Mouse (Mus musculus) lung, postnatal 10 days (tissue): Measurements from ENCODE around the gene Dapl1.

ENCODE experiments used
- DNase-seq: peaks from one replicate; pipeline ENCODE4 v3.0.0; 2021

The Dapl1 gene

GRCm38 (mm10) chr2:59484438-59484837 is at the start of gene Dapl1:
Gene Dapl1 (plus strand): TSS chr2:59484653.
- DNase-seq, result no peak

GRCm38 (mm10) chr2:59434820-59435219 is 49.6 kb upstream of the Dapl1 start:
- no peak for DNase-seq

GRCm38 (mm10) chr2:59437684-59438393 is 46.6 kb upstream of the Dapl1 start:
- DNase-seq, result peak; percentile 85

GRCm38 (mm10) chr2:59438479-59438935 is 45.9 kb upstream of the Dapl1 start:
- DNase-seq, result peak; percentile 87

GRCm38 (mm10) chr2:59439824-59440223 is 44.6 kb upstream of the Dapl1 start:
- DNase-seq, result no peak

- DNase-seq, result peak; percentile 73
Observed at GRCm38 (mm10) chr2:59440481-59440880, 44.0 kb upstream of the Dapl1 start.

GRCm38 (mm10) chr2:59441681-59442080 is 42.8 kb upstream of the Dapl1 start:
- DNase-seq, result no peak

- DNase-seq, result no peak
Observed at GRCm38 (mm10) chr2:59446671-59447070, 37.8 kb upstream of the Dapl1 start.

- DNase-seq, result no peak
Observed at GRCm38 (mm10) chr2:59447712-59448111, 36.7 kb upstream of the Dapl1 start.

- no peak for DNase-seq
Observed at GRCm38 (mm10) chr2:59448516-59448915, 35.9 kb upstream of the Dapl1 start.

- no peak for DNase-seq
Observed at GRCm38 (mm10) chr2:59448921-59449320, 35.5 kb upstream of the Dapl1 start.

GRCm38 (mm10) chr2:59451675-59452074 is 32.8 kb upstream of the Dapl1 start:
- no peak for DNase-seq

- DNase-seq, result no peak
Observed at GRCm38 (mm10) chr2:59452102-59452501, 32.4 kb upstream of the Dapl1 start.

- DNase-seq, result no peak
Observed at GRCm38 (mm10) chr2:59462086-59462485, 22.4 kb upstream of the Dapl1 start.

GRCm38 (mm10) chr2:59463428-59464182 is 20.8 kb upstream of the Dapl1 start:
- DNase-seq, result no peak

GRCm38 (mm10) chr2:59465671-59466070 is 18.8 kb upstream of the Dapl1 start:
- DNase-seq, result no peak

- no peak for DNase-seq
Observed at GRCm38 (mm10) chr2:59466358-59466757, 18.1 kb upstream of the Dapl1 start.

- DNase-seq, result no peak
Observed at GRCm38 (mm10) chr2:59467085-59467484, 17.4 kb upstream of the Dapl1 start.

- no peak for DNase-seq
Observed at GRCm38 (mm10) chr2:59467976-59468375, 16.5 kb upstream of the Dapl1 start.

GRCm38 (mm10) chr2:59469590-59470245 is 14.7 kb upstream of the Dapl1 start:
- DNase-seq, result no peak

GRCm38 (mm10) chr2:59470326-59471031 is 14.0 kb upstream of the Dapl1 start:
- peak; percentile 66 for DNase-seq

- peak; percentile 42 for DNase-seq
Observed at GRCm38 (mm10) chr2:59471051-59471948, 13.2 kb upstream of the Dapl1 start.
